Mouse (Mus musculus): Measurements from ENCODE around the gene Notum.

- no peak for TF ChIP-seq EP300 (IDR thresholded peaks at IDR 0.05; ENCODE audit: low read depth)
- no peak for TF ChIP-seq CTCF (IDR thresholded peaks at IDR 0.05; ENCODE audit: low read depth)
These were observed 19.1 kb downstream of the Notum start for GRCm38 (mm10) chr11:120641869-120642268.

Data from heart, postnatal 0 days (tissue).